Mouse (Mus musculus) lung, postnatal 14 days (tissue): ENCODE results near the gene Cited2.

Experiments used
- DNase-seq: peaks from one replicate; pipeline ENCODE4 v3.0.0; 2021

The Cited2 gene

DNA sequence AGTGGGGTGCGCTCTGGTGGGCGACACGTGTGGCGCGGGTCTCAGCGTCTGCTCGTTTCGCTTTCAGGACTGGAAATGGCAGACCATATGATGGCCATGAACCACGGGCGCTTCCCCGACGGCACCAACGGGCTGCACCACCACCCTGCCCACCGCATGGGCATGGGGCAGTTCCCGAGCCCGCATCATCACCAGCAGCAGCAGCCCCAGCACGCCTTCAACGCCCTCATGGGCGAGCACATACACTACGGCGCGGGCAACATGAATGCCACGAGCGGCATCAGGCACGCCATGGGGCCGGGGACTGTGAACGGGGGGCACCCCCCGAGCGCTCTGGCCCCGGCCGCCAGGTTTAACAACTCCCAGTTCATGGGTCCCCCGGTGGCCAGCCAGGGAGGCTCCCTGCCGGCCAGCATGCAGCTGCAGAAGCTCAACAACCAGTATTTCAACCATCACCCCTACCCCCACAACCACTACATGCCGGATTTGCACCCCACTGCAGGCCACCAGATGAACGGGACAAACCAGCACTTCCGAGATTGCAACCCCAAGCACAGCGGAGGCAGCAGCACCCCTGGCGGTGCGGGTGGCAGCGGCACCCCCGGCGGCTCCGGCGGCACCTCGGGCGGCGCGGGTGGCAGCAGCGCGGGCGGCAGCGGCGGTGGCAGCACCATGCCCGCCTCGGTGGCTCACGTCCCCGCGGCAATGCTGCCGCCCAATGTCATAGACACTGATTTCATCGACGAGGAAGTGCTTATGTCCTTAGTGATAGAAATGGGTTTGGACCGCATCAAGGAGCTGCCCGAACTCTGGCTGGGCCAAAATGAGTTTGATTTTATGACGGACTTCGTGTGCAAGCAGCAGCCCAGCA, 1.1 kb downstream of the Cited2 start:
- peak; percentile 71 for DNase-seq

DNA sequence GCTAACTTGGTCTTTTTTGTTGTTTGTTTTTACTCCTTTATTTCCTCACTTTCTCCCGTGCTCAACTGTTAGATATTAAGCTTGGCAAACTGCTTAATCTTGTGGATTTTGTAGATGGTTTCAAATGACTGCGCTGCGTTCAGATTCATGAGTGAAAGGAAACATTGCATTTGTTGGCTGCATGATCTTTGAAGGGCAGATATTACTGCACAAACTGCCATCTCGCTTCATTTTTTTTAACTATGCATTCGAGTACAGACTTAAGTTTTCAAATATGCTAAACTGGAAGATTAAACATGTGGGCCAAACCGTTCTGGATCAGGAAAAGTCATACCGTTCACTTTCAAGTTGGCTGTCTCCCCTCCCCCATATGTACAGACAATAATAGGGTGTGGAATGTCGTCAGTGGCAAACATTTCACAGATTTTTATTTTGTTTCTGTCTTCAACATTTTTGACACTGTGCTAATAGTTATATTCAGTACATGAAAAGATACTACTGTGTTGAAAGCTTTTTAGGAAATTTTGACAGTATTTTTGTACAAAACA, 2.1 kb downstream of the Cited2 start:
- no peak for DNase-seq

DNA sequence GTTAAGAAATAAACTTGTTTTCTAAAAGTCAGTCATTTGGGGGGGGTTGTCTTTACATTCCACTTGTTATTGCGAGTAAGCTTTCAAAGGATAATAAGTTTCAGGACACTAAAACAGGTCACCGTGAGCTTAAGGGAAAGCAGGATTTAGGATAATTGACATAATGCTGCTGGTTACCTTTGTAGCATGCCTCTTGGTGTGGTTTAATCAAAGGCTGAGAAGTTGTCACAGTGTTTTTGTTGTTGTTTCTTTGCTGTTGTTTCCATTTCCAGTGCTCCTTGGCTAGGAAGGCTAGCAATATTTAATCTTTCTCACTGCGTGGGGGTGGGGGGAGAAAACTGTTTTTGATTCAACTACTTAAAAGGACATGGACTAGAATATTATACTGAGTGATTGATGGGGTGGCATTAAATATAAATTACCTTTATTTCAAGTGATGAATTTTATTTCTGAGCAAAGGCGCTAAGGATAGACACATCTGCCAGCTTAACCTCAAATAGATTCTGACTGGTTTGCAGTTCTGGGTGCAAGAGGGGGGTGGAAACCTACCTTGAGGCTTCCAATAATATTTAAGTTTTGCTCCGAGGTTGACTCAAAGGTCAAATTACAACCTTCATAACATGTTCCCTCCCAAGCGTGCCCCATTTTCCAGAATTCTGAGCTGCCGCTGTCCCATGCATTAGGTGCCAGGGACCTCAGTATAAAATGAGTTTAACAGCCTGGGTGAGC, 2.8 kb downstream of the Cited2 start:
- DNase-seq = no peak

DNA sequence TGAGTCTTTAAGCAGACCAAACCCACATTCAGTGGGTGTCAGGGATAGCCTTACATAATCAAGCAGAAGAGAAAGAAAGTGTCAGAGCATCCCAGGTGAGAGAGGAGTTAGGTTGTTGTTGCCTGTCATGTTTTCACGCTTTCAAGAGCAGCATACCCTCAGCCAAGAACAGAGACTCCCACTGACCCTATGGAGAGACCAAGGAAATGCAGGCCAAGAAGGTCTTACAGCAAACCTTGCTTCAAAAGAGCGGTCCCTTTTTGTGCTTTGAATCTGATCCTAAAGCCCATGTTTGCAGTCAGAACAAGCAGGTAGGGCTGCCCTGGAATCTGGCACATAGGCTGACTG, 3.3 kb downstream of the Cited2 start:
- DNase-seq = no peak

DNA sequence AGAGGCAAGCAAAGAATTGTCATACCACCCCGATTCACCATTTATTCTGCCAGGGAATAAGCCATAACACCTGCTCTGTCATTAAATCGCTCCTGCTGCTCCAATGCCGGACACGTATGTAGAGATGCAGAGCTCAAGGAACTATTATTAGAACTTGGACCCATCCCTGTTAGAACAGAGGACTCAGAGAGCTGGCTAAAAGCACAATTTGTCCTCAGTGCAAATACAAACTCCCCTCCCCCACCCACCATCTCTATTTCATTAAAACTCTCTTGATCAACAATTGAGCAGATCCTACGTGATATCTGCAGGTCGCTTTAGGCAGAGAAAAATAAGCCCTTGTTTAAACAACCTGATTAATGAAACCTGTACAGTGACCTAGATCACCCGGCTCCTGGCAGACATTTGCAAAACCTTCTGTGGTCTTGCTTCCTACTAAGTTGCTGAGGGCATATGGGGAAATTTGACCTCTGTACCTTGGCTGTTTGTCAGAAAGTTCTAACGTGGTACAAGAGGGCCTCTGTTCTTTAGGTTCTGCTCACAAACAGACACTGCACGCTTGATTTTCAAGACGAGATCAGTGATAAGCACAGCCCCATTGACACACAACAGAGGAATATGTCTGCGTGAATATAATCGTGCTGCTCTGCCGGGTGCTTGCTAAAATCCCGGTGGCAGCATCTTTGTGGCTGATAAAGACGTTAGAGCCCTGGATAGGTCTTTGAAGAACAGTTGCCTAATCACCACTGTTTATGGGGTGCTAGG, 4.3 kb downstream of the Cited2 start:
- DNase-seq = peak; percentile 49

DNA sequence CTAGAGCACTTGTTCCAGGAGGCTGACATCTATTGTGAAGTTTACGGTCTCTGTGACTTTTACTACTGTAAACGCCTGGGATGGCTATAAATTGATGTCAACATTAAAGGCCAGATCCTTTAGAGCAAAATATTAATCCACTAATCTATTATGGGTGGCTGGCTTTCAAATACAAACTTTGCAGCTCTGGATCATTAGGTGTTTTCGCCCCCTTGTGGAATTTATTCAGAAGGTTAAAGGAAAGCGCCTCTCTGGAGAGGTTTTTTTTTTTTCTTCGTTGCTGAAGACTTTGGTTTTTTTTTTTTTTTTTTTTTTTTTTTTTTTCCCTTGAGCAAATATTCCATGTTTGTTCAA, 4.9 kb downstream of the Cited2 start:
- DNase-seq = peak; percentile 12

DNA sequence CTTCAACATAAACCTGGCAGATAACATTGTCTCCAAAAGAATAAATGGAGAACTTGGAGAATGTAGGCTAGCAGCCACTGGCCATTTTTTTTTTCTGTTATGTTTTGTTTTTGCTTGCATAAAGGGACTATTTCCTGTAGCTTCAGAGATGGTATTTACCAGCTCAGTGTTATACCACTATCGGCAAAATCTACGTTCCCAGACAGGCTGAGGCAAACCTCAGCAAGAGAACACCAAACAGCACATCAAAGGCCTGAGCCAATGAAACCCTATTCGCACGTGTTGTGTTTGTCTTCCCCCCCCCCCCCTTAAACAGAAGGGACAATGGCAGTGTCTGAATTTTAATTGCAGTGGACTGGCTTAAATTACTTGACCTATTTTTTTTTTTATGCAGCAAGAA, 5.7 kb downstream of the Cited2 start:
- DNase-seq = no peak

DNA sequence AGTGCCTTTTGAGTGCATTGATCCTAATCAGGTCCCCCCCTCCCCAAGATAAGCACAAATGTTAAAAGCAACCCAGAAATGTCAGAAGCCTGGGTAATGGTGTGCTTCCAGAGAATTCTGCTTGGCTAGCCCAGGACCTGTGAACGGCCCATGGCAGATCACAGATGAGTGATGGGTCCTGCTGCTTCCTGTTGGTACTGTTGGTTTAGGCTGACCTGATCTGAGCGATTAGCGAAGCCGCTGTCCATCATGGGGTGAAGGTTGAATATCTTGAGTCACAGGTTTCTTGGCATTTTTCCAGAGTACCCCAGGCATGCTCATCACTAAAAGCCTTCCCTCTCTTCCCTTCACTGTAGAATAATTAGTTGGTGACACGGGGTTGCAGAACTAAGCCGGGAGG, 6.5 kb downstream of the Cited2 start:
- no peak for DNase-seq

DNA sequence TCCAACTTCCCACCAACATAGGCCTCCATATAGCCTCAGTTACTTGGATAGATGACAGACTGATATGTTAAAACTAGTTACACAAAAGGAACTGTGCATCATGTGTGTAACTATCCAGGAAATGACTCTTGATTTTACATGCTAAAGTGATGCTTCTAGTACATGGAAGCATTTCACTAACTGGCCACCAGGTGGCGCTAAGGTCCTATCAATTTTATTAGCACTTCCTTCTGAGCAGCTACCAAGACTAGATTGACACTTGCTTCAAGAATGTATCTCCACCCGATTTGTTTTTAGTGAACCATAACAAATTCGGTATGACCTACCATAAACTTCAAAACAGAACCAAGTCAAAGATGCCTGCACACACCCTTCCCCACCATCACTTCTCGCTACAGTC, 10.0 kb downstream of the Cited2 start:
- DNase-seq = peak; percentile 87

DNA sequence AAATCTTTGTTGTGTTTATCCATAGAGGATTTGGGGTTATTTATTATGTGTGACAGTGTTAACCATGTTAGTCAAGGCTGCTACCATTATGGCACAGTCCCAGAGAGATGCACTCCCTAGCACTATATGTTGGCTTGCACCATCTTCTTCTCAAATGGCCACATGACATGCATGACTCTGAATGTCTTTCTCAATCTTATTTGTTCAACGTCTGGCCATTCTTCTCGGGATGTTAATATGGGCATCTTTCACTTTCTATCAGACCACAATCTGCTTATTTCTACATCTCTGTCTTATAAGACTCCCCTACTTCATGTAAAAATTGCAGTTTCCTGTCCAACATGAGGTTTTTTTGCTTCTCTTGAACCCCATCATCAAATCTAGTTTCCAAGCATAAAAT, 19.6 kb downstream of the Cited2 start:
- no peak for DNase-seq

DNA sequence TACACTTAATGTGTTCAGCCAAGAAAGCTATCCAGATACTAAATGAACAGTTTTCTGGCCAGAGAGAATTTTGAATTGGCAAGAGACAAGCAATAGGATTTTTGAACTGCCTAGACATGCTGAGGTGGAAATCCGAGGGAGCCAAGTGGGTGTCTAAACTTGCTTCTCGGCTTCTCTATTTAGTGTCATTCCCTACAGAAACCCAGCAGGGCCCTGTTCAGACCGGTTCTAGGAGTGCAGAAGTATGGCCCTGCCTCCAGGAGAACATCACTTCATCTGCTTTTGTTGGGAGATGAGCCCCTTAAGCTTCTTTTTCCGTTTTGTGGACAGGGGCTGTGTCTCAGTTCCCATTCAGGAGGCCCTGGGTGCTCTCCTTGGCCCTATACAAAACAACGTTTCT, 29.5 kb downstream of the Cited2 start:
- no peak for DNase-seq

DNA sequence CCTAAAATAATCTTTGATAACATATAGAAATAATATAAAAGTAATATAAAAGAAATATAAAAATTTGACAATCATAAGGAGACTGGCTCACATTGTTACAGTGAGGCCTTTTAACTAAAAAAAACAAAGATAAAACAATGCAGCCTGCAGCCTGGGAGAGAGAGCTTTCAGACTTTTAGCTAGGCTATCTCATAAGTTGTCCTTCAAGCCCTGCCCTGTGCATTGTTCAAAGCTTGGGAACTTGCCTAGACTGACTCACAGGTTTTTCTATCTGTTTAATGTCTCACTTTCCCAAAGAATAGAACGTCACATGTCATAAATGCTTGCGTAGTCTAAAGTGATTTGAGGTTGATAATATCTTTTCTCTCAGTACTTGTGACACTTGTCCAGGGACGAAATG, 36.8 kb downstream of the Cited2 start:
- DNase-seq = no peak

DNA sequence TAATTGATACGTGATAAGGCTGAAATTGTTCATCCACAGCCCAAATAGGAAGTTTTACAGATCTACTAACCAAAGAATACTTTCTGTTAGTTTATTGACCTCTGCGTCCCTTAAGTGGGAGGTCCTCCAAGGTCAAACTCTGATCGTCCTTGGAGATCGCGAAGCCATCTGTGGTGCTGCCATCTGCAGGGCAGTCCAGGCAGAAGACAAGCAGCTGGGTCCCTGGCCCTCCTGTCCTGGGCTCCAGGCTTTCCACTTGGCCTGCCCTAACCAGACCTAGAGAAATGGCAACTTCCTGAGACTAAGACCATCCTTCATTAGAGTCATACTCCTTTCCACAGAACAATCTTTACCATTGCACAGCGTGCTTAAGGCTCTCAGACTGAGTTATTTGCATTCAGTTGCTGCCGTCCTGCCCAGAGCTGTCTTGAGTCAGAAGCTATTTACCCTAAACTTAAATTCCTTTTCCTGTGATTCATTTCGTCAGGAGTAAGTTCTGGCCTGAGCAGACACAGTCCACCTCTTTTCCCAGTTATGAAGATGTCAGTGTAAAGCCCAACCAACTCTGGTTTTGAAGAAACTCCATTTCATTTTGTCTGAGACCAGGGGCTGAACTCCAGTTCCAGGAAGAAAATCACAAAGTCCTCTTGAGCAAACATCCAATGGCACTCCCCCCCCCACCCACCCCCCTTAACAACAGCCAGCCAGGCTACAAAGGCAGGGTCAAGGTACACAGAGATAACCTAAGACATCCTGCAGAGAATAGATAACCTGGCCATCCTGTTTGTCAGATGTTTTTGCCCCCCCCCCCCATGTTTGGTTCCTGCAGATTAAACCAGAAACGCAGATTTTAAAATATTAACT, 38.0 kb downstream of the Cited2 start:
- DNase-seq = no peak

DNA sequence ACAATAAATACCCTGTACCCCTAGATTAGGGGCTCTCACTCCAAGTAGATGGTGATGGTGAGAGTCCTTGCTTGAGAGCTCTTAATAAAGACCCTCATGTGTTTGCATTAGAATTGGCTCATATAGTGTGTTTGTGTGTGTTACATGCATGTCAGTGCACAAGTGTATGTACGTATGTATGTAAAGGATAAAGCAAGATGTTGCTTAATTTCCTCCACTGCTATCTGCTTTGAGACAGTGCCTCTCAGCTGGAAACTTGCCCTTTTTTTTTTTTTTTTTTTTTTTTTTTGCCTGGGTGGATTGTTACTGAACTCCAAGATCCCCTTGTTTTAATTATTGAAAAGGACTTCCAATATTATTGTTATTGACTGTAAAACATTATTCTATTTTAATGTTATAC, 38.6 kb downstream of the Cited2 start:
- DNase-seq = no peak

DNA sequence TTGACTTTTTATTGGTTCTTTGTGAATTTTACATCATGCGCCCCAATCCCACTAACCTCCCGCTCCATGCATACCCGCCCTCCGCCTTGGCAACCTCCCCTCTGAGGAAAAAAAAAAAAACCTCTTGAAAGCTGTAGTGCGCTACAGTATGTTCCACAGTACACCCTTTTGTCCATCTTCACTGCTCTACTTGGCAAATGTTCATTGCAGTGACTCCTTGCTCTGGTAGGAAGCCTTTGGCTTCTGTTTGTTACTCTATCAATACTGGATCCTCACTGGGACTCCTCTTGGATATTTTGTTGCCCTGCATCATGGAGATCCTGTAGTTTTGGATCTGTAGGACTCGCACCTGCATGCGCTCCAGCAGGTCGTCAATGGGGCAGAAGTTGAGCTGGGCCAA, 39.9 kb downstream of the Cited2 start:
- no peak for DNase-seq

DNA sequence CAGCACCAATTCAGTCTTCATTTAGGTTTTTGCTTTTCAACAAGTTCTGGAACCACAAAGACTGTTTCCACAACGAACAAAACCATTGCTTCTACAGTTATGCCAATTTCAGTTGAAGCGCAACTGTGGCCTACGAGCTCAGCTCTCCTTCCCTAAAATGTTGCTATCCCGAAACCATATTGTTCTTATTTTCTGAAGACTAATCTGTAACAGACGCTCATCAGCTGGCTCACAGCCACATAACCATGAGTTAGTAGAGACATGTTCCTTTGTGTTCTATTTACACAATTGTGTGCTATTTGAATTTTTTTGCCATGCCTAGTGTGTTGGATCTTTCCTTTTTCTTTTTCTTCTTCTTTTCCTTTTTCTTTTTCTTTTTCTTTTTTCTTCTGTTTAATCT, 46.8 kb downstream of the Cited2 start:
- no peak for DNase-seq

DNA sequence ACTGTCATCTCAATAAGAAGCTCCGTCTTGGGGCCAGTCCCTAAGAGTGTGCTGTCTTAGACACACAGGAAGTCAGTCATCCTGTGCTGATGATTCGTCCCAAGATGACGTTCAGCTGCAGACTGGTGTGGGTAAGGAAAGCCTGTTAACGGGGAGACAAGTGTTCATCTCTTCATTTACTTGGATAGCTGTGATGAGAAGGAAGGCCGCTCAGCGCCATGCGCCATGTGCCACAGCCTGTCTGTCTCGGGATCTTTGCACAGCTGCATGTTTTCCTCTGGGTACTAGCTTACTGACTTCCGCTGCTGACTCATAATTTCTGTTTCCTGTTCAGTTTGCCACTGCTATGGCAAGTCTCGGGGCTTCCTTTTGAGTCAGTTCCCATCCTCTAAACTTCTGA, 49.3 kb downstream of the Cited2 start:
- peak; percentile 6 for DNase-seq

DNA sequence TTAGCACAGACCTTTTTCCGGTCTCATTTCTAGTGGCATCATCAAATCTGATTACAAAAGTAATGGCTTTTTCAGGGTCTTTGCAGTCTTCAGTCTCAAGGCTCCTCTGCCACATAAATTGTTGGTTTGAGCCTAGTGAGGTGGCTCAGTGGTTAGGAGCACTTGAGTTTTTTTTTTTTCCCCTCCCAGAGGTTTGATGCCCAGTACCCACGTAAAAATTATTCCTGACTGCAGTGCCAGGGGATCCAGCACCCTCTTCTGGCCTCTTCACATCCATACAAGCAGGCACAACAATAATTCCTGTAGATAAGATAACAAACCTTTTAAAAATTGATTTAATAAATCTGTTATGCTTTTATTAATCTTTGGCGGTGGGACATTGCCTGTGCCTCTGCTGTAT, 51.3 kb downstream of the Cited2 start:
- DNase-seq = no peak

DNA sequence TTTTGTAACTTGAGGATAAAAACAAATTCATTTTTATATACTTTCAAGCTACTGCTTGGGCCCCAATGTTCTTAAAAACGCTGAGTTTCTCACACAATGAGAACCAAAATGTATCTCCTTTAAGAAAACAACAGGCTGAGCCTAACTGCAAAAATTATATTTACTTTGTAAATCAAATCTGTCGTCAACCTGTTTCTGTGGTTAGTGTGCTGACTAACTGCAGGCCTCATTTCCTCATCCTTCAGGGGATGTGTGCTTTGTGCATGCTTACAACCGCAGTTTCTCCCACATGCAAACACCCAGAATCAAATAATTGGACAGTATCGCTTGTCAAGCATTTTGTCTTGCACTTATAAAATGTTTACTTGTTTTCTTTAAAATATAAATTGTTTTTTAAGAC, 52.1 kb downstream of the Cited2 start:
- DNase-seq = no peak
